Mouse (Mus musculus) MEL (cell line): ENCODE data around the gene Ren1. TPM values are rescaled to one million over a fixed set of nuclear protein-coding genes. Genes with fewer than 3 reads are reported as not detected.

Experiments used
- DNase-seq: peaks from one replicate; pipeline ENCODE4 v3.0.0; 2011; ENCODE audit warnings: low read depth, low spot score
- H3K27ac ChIP-seq: 2 replicates; pipeline ENCODE4 v1.5.1; 2012; ENCODE audit warnings: low read depth, mild to moderate bottlenecking, control low read depth, low read length, moderate library complexity; ENCODE audit not compliant: control insufficient read depth
- H3K27me3 ChIP-seq, 2 experiments: fragments of 150-350 bp in 1 of 2; sonication (generic) in 1 of 2; 2 replicates each; pipeline ENCODE4 v1.6.1; 2012; ENCODE audit warnings: low read length in 2 of 2, mild to moderate bottlenecking in 2 of 2, improper control_type of control experiment in 1 of 2, moderate library complexity in 1 of 2; ENCODE audit not compliant: insufficient read depth in 2 of 2, control insufficient read depth in 1 of 2
- H3K36me3 ChIP-seq, 2 experiments: 2 replicates each; pipeline ENCODE4 v1.6.1; 2012 to 2014; ENCODE audit warnings: low read length in 2 of 2, improper control_type of control experiment in 1 of 2, inconsistent platforms in 1 of 2, mild to moderate bottlenecking in 1 of 2; ENCODE audit not compliant: insufficient read depth in 2 of 2, control insufficient read depth in 1 of 2
- H3K4me1 ChIP-seq, 2 experiments: fragments of 150-350 bp in 1 of 2; sonication (generic) in 1 of 2; 2 replicates each; pipeline ENCODE4 v1.6.1; 2012; ENCODE audit warnings: low read length in 2 of 2, improper control_type of control experiment in 1 of 2, mild to moderate bottlenecking in 1 of 2; ENCODE audit not compliant: insufficient read depth in 2 of 2, control insufficient read depth in 1 of 2
- H3K4me3 ChIP-seq, 2 experiments: fragments of 150-350 bp in 1 of 2; sonication (generic) in 1 of 2; 2 replicates each; pipeline ENCODE4 v1.5.1; 2012; ENCODE audit warnings: low read depth in 2 of 2, low read length in 2 of 2, mild to moderate bottlenecking in 2 of 2, moderate library complexity in 2 of 2, control low read depth in 1 of 2, improper control_type of control experiment in 1 of 2; ENCODE audit not compliant: control insufficient read depth in 1 of 2, insufficient read depth in 1 of 2
- H3K79me2 ChIP-seq: 2 replicates; pipeline ENCODE4 v1.6.1; 2012; ENCODE audit warnings: mild to moderate bottlenecking, low read length, moderate library complexity; ENCODE audit not compliant: control insufficient read depth, poor library complexity, insufficient read depth
- H3K9ac ChIP-seq: 2 replicates; pipeline ENCODE4 v1.6.1; 2012; ENCODE audit warnings: low read depth, mild to moderate bottlenecking, control low read depth, low read length, moderate library complexity; ENCODE audit not compliant: control insufficient read depth, poor library complexity, severe bottlenecking
- H3K9me3 ChIP-seq: fragments of 150-350 bp; sonication (generic); replicated peaks from 2 replicates; pipeline ENCODE4 v1.6.1; 2012; ENCODE audit warnings: mild to moderate bottlenecking, low read length, improper control_type of control experiment, moderate library complexity; ENCODE audit not compliant: insufficient read depth
- CHD1 ChIP-seq: IDR thresholded peaks from 2 replicates; pipeline ENCODE4 v1.6.1; 2012; ENCODE audit warnings: low read depth, mild to moderate bottlenecking, inconsistent platforms, low read length, improper control_type of control experiment
- CTCF ChIP-seq, 3 experiments: IDR thresholded peaks in 2 of 3; conservative IDR thresholded peaks in 1 of 3; 2 replicates each; pipeline ENCODE4 v1.5.1; 2011 to 2012; ENCODE audit warnings: low read length in 3 of 3, low read depth in 2 of 3, mild to moderate bottlenecking in 2 of 3, improper control_type of control experiment in 1 of 3, inconsistent platforms in 1 of 3, mixed read lengths in 1 of 3, moderate library complexity in 1 of 3; ENCODE audit not compliant: control insufficient read depth in 1 of 3, insufficient read depth in 1 of 3, poor library complexity in 1 of 3, severe bottlenecking in 1 of 3
- E2F4 ChIP-seq: IDR thresholded peaks from 2 replicates; pipeline ENCODE4 v1.6.1; 2011; ENCODE audit warnings: low read depth, low read length, improper control_type of control experiment, borderline replicate concordance
- GABPA ChIP-seq: IDR thresholded peaks from 2 replicates; pipeline ENCODE4 v1.6.1; 2012; ENCODE audit warnings: low read depth, mild to moderate bottlenecking, inconsistent platforms, low read length, improper control_type of control experiment, moderate library complexity
- GATA1 ChIP-seq: IDR thresholded peaks from 2 replicates; pipeline ENCODE4 v1.6.1; 2011; ENCODE audit warnings: low read depth, low read length, improper control_type of control experiment
- MAFK ChIP-seq: IDR thresholded peaks from 2 replicates; pipeline ENCODE4 v1.6.1; 2011; ENCODE audit warnings: low read depth, mild to moderate bottlenecking, low read length, improper control_type of control experiment, borderline replicate concordance
- MYB ChIP-seq: IDR thresholded peaks from 2 replicates; pipeline ENCODE4 v1.6.1; 2011; ENCODE audit warnings: mild to moderate bottlenecking, low read depth, low read length, improper control_type of control experiment
- MYC ChIP-seq: IDR thresholded peaks from 2 replicates; pipeline ENCODE4 v1.6.1; 2011; ENCODE audit warnings: low read depth, mild to moderate bottlenecking, low read length, improper control_type of control experiment, moderate library complexity
- NELFE ChIP-seq: IDR thresholded peaks from 2 replicates; pipeline ENCODE4 v1.6.1; 2011; ENCODE audit warnings: low read depth, low read length, improper control_type of control experiment
- NRF1 ChIP-seq: IDR thresholded peaks from 2 replicates; pipeline ENCODE4 v1.6.1; 2014; ENCODE audit warnings: low read depth, mild to moderate bottlenecking, inconsistent platforms, low read length, improper control_type of control experiment, moderate library complexity; ENCODE audit not compliant: poor library complexity, insufficient read depth, severe bottlenecking
- POLR2A ChIP-seq, 2 experiments: IDR thresholded peaks; 2 replicates each; pipeline ENCODE4 v1.6.1; 2011 to 2012; ENCODE audit warnings: low read length in 2 of 2, mild to moderate bottlenecking in 2 of 2, control low read depth in 1 of 2, improper control_type of control experiment in 1 of 2, low read depth in 1 of 2, moderate library complexity in 1 of 2; ENCODE audit not compliant: control insufficient read depth in 1 of 2, insufficient read depth in 1 of 2, poor library complexity in 1 of 2
- POLR2AphosphoS2 ChIP-seq: IDR thresholded peaks from 2 replicates; pipeline ENCODE4 v1.6.1; 2011; ENCODE audit warnings: low read length, improper control_type of control experiment
- POLR2AphosphoS5 ChIP-seq: IDR thresholded peaks from 2 replicates; pipeline ENCODE4 v1.6.1; 2012; ENCODE audit warnings: low read depth, borderline replicate concordance, mild to moderate bottlenecking, inconsistent platforms, low read length, moderate library complexity, mixed read lengths
- SIN3A ChIP-seq: IDR thresholded peaks from 2 replicates; pipeline ENCODE4 v1.6.1; 2012; ENCODE audit warnings: low read length, improper control_type of control experiment, inconsistent platforms
- SMC3 ChIP-seq: IDR thresholded peaks from 2 replicates; pipeline ENCODE4 v1.6.1; 2011; ENCODE audit warnings: low read depth, low read length, improper control_type of control experiment
- TBP ChIP-seq: IDR thresholded peaks from 2 replicates; pipeline ENCODE4 v1.8.0; 2011; ENCODE audit warnings: low read depth, low read length, improper control_type of control experiment
- TCF12 ChIP-seq: IDR thresholded peaks from 2 replicates; pipeline ENCODE4 v1.6.1; 2014; ENCODE audit warnings: low read depth, mild to moderate bottlenecking, inconsistent platforms, low read length, improper control_type of control experiment, moderate library complexity
- UBTF ChIP-seq: IDR thresholded peaks from 2 replicates; pipeline ENCODE4 v1.6.1; 2012; ENCODE audit warnings: low read depth, mild to moderate bottlenecking, inconsistent platforms, low read length, improper control_type of control experiment, moderate library complexity, borderline replicate concordance; ENCODE audit not compliant: insufficient read depth
- USF1 ChIP-seq: IDR thresholded peaks from 2 replicates; pipeline ENCODE4 v1.6.1; 2014; ENCODE audit warnings: low read depth, mild to moderate bottlenecking, inconsistent platforms, low read length, improper control_type of control experiment, moderate library complexity
- USF2 ChIP-seq, 2 experiments: IDR thresholded peaks; 2 replicates each; pipeline ENCODE4 v1.6.1; 2011 to 2012; ENCODE audit warnings: improper control_type of control experiment in 2 of 2, low read length in 2 of 2, borderline replicate concordance in 1 of 2, inconsistent platforms in 1 of 2, low read depth in 1 of 2, mild to moderate bottlenecking in 1 of 2; ENCODE audit not compliant: insufficient read depth in 1 of 2
- ZC3H11A ChIP-seq: IDR thresholded peaks from 2 replicates; pipeline ENCODE4 v1.6.1; 2012; ENCODE audit warnings: low read depth, mild to moderate bottlenecking, inconsistent platforms, low read length, improper control_type of control experiment
- ZKSCAN1 ChIP-seq: IDR thresholded peaks from 2 replicates; pipeline ENCODE4 v1.6.1; 2012; ENCODE audit warnings: low read depth, mild to moderate bottlenecking, inconsistent platforms, low read length, improper control_type of control experiment, moderate library complexity
- ZMIZ1 ChIP-seq: IDR thresholded peaks from 2 replicates; pipeline ENCODE4 v1.6.1; 2012; ENCODE audit warnings: low read depth, mild to moderate bottlenecking, inconsistent platforms, low read length, improper control_type of control experiment, moderate library complexity
- ZNF384 ChIP-seq: IDR thresholded peaks from 2 replicates; pipeline ENCODE4 v1.6.1; 2012; ENCODE audit warnings: low read depth, mild to moderate bottlenecking, inconsistent platforms, low read length, improper control_type of control experiment
- polyA plus RNA-seq, 2 experiments: library from polyadenylated mRNA; stranded (reverse) in 1 of 2; unstranded in 1 of 2; fragments of >175 nt in 1 of 2; fragments of >200 nt in 1 of 2; gene quantifications; 2 replicates each; pipeline versions ENCODE4 v1.2.1 to v1.2.4; 2012; ENCODE audit warnings: low replicate concordance in 2 of 2, low read depth in 1 of 2; ENCODE audit not compliant: insufficient read length in 2 of 2, insufficient read depth in 1 of 2, missing spikeins in 1 of 2
- total RNA-seq: library from RNA; depleted of rRNA; stranded (reverse); fragments of 300-350 nt; gene quantifications from 2 replicates; pipeline ENCODE4 v1.2.3, GENCODE M21; 2012

The Ren1 gene
- total and polyA plus RNA-seq, 3 experiments = 6.9 to 16.8 TPM; not detected in 1

DNA sequence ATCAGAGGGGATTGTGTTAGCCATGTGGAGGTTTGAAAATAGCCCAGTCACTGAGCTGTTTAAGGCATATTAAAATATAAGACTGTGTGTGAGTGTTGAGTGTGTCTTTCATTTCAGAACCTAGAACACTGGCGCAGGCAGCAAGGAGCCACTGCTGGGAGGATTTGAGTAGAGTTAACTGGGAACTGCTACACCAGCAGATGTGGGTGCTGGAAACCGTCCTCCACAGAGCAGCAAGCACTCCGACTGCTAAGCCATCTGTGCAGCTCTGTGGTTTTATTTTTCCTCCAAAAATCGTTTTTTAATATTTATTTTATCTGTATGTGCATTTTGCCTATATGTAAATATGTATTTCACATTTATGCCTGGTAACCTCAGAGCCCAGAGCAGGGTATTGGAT, 44.4 kb downstream of the Ren1 start:
- H3K9me3 ChIP-seq = no peaks in the 10 kb centered on the region
- DNase-seq = no peak
- no peaks in the 10 kb centered on the region; a peak in 2 of 4 replicates for H3K27me3 ChIP-seq

DNA sequence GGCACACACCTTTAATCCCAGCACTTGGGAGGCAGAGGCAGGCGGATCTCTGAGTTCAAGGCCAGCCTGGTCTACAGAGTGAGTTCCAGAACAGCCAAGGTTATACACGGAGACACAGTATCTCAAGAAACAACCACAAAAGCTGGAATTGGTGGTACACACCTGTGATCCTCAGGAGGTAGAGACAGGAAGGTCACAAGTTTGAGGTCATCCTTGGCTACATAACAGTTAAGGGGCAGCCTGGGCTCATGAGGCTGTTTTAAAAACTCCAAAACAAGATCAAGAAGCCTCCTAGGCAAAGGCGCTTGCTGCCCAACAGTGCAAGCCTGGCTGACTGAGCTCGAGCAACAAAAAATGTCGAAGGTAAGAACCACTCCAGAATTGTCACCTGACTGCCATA, 46.4 kb downstream of the Ren1 start:
- TF ChIP-seq ZNF384 = no peak
- TF ChIP-seq USF1 = no peak
- no peak for TF ChIP-seq GABPA
- no peak for TF ChIP-seq MAFK
- no peak for TF ChIP-seq CHD1
- TF ChIP-seq ZC3H11A = no peak
- no peak for TF ChIP-seq POLR2AphosphoS5
- no peak for TF ChIP-seq NELFE
- TF ChIP-seq POLR2A (IDR thresholded peaks at IDR 0.05; ENCODE audit: control insufficient read depth in 1 of 2, insufficient read depth in 1 of 2, low read depth in 1 of 2, low read length in 2 of 2, poor library complexity in 1 of 2) = no peak
- TF ChIP-seq CTCF (IDR thresholded peaks at IDR 0.05 in 2 of 3, conservative IDR thresholded peaks at IDR 0.05 in 1 of 3; ENCODE audit: control insufficient read depth in 1 of 3, insufficient read depth in 1 of 3, low read depth in 2 of 3, low read length in 3 of 3, poor library complexity in 1 of 3, severe bottlenecking in 1 of 3) = no peak
- no peak for TF ChIP-seq NRF1
- TF ChIP-seq ZKSCAN1 = no peak
- TF ChIP-seq E2F4 = no peak
- no peak for TF ChIP-seq TCF12
- TF ChIP-seq GATA1 = no peak
- TF ChIP-seq TBP = no peak
- TF ChIP-seq ZMIZ1 = no peak

More for the DNA sequence above, 44.4 kb downstream of the Ren1 start:
- no peak overlapping the region for H3K9ac ChIP-seq
- TF ChIP-seq SIN3A (no peak), NRF1 (no peak), SMC3 (no peak), USF2 (IDR thresholded peaks at IDR 0.05; ENCODE audit: borderline replicate concordance in 1 of 2, insufficient read depth in 1 of 2, low read depth in 1 of 2, low read length in 2 of 2) (no peak), UBTF (no peak), GATA1 (no peak), USF1 (no peak), MYC (no peak), MYB (no peak), POLR2AphosphoS2 (no peak), ZKSCAN1 (no peak), CHD1 (no peak), TBP (no peak), E2F4 (no peak)
- no peaks in the 10 kb centered on the region for H3K36me3 ChIP-seq
- no peaks in the 10 kb centered on the region for H3K79me2 ChIP-seq
- no peaks in the 10 kb centered on the region for H3K4me1 ChIP-seq
- no peak overlapping the region for H3K27ac ChIP-seq
- no peak overlapping the region for H3K4me3 ChIP-seq

More for the DNA sequence above, 46.4 kb downstream of the Ren1 start:
- Histone ChIP-seq H3K36me3 (no peaks in the 10 kb centered on the region), H3K4me1 (no peaks in the 10 kb centered on the region), H3K4me3 (no peak overlapping the region), H3K27me3 (no peaks in the 10 kb centered on the region; a peak in 2 of 4 replicates), H3K9ac (no peak overlapping the region), H3K9me3 (no peaks in the 10 kb centered on the region), H3K27ac (no peak overlapping the region), H3K79me2 (no peaks in the 10 kb centered on the region)
- no peak for DNase-seq
